In genomic region chr14:74117686-74118085, GRCm38 (mm10) we compare ENCODE assay signal across 22 mouse cellular contexts.
"Had no signal": no experiment of that assay in that cellular context is flagged by ENCODE, and none has a peak within 500 bp of the region (broad histone marks: within the 10 kb centered on the region; RNA-seq: fewer than 3 reads in every experiment).

No protein-coding gene starts in this region.

- H3K4me1 ChIP-seq: heart, embryonic 13.5 days; heart, embryonic 15.5 days; limb, embryonic 10.5 days; limb, embryonic 12.5 days; liver, embryonic 13.5 days had no signal

- H3K27me3 ChIP-seq: heart, embryonic 13.5 days; heart, embryonic 15.5 days; hindbrain, embryonic 13.5 days; hindbrain, embryonic 15.5 days; limb, embryonic 12.5 days; liver, embryonic 13.5 days had no signal

- DNase-seq: forebrain, postnatal 0 days; gastrocnemius, postnatal 14 days; gastrocnemius, postnatal 36 days; heart, adult 11 months; heart, adult 2 months; heart, postnatal 14 days; heart, postnatal 36 days; kidney, adult 11 months; kidney, adult 8-10 months; kidney, postnatal 10 days; kidney, postnatal 25 days; kidney, postnatal 4 days; liver; liver, embryonic 13.5 days had no signal

- H3K4me3 ChIP-seq: heart, adult 2 months; heart, embryonic 13.5 days; heart, embryonic 15.5 days; hindbrain, embryonic 13.5 days; hindbrain, embryonic 15.5 days; layer of hippocampus, adult 2 months; limb, embryonic 10.5 days; limb, embryonic 12.5 days; liver, embryonic 13.5 days had no signal

- H3K36me3 ChIP-seq: heart, embryonic 13.5 days; heart, embryonic 15.5 days; hindbrain, embryonic 13.5 days; hindbrain, embryonic 15.5 days; limb, embryonic 10.5 days; limb, embryonic 12.5 days; liver, embryonic 13.5 days had no signal

- H3K27ac ChIP-seq: heart, adult 2 months; heart, embryonic 13.5 days; heart, embryonic 15.5 days; hindbrain, embryonic 13.5 days; hindbrain, embryonic 15.5 days; hindbrain, postnatal 0 days; layer of hippocampus, adult 2 months; limb, embryonic 10.5 days; limb, embryonic 12.5 days; liver, embryonic 13.5 days had no signal
